Mouse (Mus musculus) gastrocnemius, adult 2 months (tissue): ENCODE measurements around the gene Rnf157. TPM values are rescaled to one million over a fixed set of nuclear protein-coding genes. Genes with fewer than 3 reads are reported as not detected.
"Not testable (repeated sequence)": the region's sequence is repeated elsewhere in the genome, so short reads cannot be mapped to it uniquely, and the experiment has no call there.

Experiments used
- DNase-seq: peaks from one replicate; pipeline ENCODE4 v3.0.0; 2022
- H3K27ac ChIP-seq: fragments of 200-600 bp; 2 replicates; pipeline ENCODE4 v1.8.1; 2022; ENCODE audit warnings: mild to moderate bottlenecking
- H3K4me3 ChIP-seq: fragments of 200-600 bp; 2 replicates; pipeline ENCODE4 v1.8.1; 2022; ENCODE audit warnings: mild to moderate bottlenecking, moderate library complexity
- CTCF ChIP-seq: fragments of 200-600 bp; IDR thresholded peaks from 2 replicates; pipeline ENCODE4 v1.8.1; 2022; ENCODE audit warnings: antibody characterized with exemption, mild to moderate bottlenecking, moderate library complexity
- intact Hi-C: fragments of 180-260 bp; cut with DNase I; formaldehyde crosslinking; loops from one replicate; pipeline ENCODE4 v1.15.1; 2025
- total RNA-seq, 2 experiments: library from RNA; stranded (reverse); gene quantifications; 2 replicates each; pipeline ENCODE4 v1.2.3; 2021

The Rnf157 gene
- total RNA-seq, 2 experiments from 2014 or later, result 24.3 to 32.0 TPM

- no peak overlapping the region for H3K27ac ChIP-seq
- intact Hi-C loops, result no loop called here
- no peak for TF ChIP-seq CTCF
- no peak for DNase-seq
- H3K4me3 ChIP-seq, result no peak overlapping the region
These were observed 32.1 kb downstream of the Rnf157 start for GRCm38 (mm10) chr11:116380767-116381166.

- H3K27ac ChIP-seq, result no peak overlapping the region
- intact Hi-C loops, result no loop called here
- no peak overlapping the region for H3K4me3 ChIP-seq
- peak; percentile 3 for DNase-seq
- no peak for TF ChIP-seq CTCF
These were observed 33.3 kb downstream of the Rnf157 start for GRCm38 (mm10) chr11:116379530-116379929.

- intact Hi-C loops, result no loop called here
- no peak overlapping the region for H3K4me3 ChIP-seq
- DNase-seq, result peak; percentile 14
- no peak for TF ChIP-seq CTCF
- no peak overlapping the region for H3K27ac ChIP-seq
These were observed 35.7 kb downstream of the Rnf157 start for GRCm38 (mm10) chr11:116376945-116377661.

- no peak for DNase-seq
- Histone ChIP-seq H3K4me3 (no peak overlapping the region), H3K27ac (no peak overlapping the region)
- TF ChIP-seq CTCF, result no peak
- intact Hi-C loops, result no loop called here
These were observed 40.9 kb downstream of the Rnf157 start for GRCm38 (mm10) chr11:116371894-116372450.

GRCm38 (mm10) chr11:116369633-116370032, 43.2 kb downstream of the Rnf157 start:
- no peak for TF ChIP-seq CTCF
- Histone ChIP-seq H3K4me3 (no peak overlapping the region), H3K27ac (no peak overlapping the region)
- intact Hi-C loops, result no loop called here
- no peak for DNase-seq

- TF ChIP-seq CTCF, result no peak
- no peak overlapping the region for H3K27ac ChIP-seq
- intact Hi-C loops, result no loop called here
- H3K4me3 ChIP-seq, result no peak overlapping the region
- no peak for DNase-seq
These were observed 43.8 kb downstream of the Rnf157 start for GRCm38 (mm10) chr11:116369051-116369450.

GRCm38 (mm10) chr11:116368116-116368515, 44.7 kb downstream of the Rnf157 start:
- Histone ChIP-seq H3K27ac (no peak overlapping the region), H3K4me3 (no peak overlapping the region)
- peak; percentile 88 for DNase-seq
- TF ChIP-seq CTCF, result peak; percentile 88
- intact Hi-C loops, result loop anchor here (1.0 kb wide), 1 partner anchor 48 kb away; no protein-coding TSS in a partner anchor

GRCm38 (mm10) chr11:116366647-116367046, 46.2 kb downstream of the Rnf157 start:
- TF ChIP-seq CTCF, result no peak
- intact Hi-C loops, result no loop called here
- no peak for DNase-seq
- H3K4me3 ChIP-seq, result no peak overlapping the region
- H3K27ac ChIP-seq, result no peak overlapping the region

- no peak for DNase-seq
- Histone ChIP-seq H3K4me3 (no peak overlapping the region), H3K27ac (no peak overlapping the region)
- TF ChIP-seq CTCF, result no peak
- intact Hi-C loops, result no loop called here
These were observed 46.7 kb downstream of the Rnf157 start for GRCm38 (mm10) chr11:116366124-116366523.

GRCm38 (mm10) chr11:116365432-116365831, 47.4 kb downstream of the Rnf157 start:
- H3K4me3 ChIP-seq, result no peak overlapping the region
- no peak for TF ChIP-seq CTCF
- intact Hi-C loops, result no loop called here
- no peak for DNase-seq
- H3K27ac ChIP-seq, result no peak overlapping the region

- Histone ChIP-seq H3K4me3 (no peak overlapping the region), H3K27ac (no peak overlapping the region)
- intact Hi-C loops, result no loop called here
- DNase-seq, result no peak
- TF ChIP-seq CTCF, result no peak
These were observed 50.8 kb downstream of the Rnf157 start for GRCm38 (mm10) chr11:116362015-116362414.

GRCm38 (mm10) chr11:116360915-116361314, 51.9 kb downstream of the Rnf157 start:
- DNase-seq, H3K27ac ChIP-seq, intact Hi-C loops, H3K4me3 ChIP-seq: not testable (repeated sequence)

- no peak for DNase-seq
- H3K27ac ChIP-seq, result no peak overlapping the region
- no peak for TF ChIP-seq CTCF
- no peak overlapping the region for H3K4me3 ChIP-seq
- intact Hi-C loops, result no loop called here
These were observed 53.2 kb downstream of the Rnf157 start for GRCm38 (mm10) chr11:116359652-116360051.
